Mouse (Mus musculus): ENCODE measurements around the gene 1700067K01Rik. TPM values are rescaled to one million over a fixed set of nuclear protein-coding genes. Genes with fewer than 3 reads are reported as not detected.

1700067K01Rik gene
- polyA plus RNA-seq, 1 experiment from 2014 or later = 1.0 TPM

DNA sequence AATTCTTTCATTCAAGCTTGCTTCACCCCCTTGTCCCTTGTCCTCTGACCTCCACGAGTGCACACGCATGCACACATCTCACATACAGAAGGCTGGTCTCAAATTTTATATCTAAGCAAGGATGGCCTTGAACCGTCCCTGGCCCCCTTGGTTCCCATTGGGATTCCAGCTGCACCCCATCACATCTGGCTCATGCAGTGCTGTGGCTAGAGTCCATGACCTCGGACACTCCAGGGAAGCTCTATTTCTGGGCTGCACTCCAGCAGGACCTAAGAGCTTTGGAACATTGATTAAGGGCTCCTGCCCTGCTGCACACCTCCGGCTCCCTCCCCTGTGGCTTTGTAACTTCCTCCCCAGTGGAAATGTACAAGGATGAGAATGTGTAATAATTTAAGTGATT lies 36.7 kb downstream of the 1700067K01Rik start:
- TF ChIP-seq CTCF (IDR thresholded peaks at IDR 0.05) (no peak), EP300 (IDR thresholded peaks at IDR 0.05) (no peak)
- Histone ChIP-seq H3K4me1 (ENCODE audit: insufficient read depth, low read depth, low read length) (peaks cover 4% of the 10 kb centered on the region; the same call in 1 of the 2 replicates), H3K36me3 (ENCODE audit: insufficient read depth, low read length) (no peaks in the 10 kb centered on the region), H3K9me3 (ENCODE audit: low read length) (no peaks in the 10 kb centered on the region), H3K9ac (replicated peaks; ENCODE audit: low read depth) (no peak overlapping the region), H3K4me3 (ENCODE audit: low read depth, low read length) (no peak overlapping the region), H3K27ac (ENCODE audit: low read length) (no peak overlapping the region), H3K4me2 (replicated peaks; ENCODE audit: low read depth, low read length) (no peak overlapping the region), H3K27me3 (replicated peaks; ENCODE audit: insufficient read depth, low read length) (no peaks in the 10 kb centered on the region)
- 48% methylated on average over 5 of the region's 5 CpGs for WGBS
- ATAC-seq (no peak), DNase-seq (ENCODE audit: low spot score) (no peak)

DNA sequence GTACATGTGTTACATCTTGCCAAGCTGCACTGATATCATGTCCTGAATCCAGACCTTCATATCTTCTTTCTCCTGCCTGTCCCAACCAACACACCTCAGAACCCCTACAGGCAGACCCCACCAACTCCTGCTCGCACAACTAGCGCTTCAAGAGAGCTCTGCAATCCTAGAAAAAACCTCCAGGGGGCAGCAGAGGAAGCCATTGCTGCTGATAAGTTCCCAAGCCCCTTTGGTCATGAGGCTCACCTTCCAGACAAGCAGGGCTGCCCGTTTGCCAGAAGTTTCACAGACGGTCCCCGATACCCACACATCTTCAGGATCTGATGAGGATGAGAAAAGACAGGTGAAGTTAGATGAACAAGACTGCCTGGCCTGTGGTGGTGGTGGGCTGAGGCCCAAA lies 37.7 kb downstream of the 1700067K01Rik start:
- Histone ChIP-seq H3K36me3 (ENCODE audit: insufficient read depth, low read length) (no peaks in the 10 kb centered on the region), H3K9me3 (ENCODE audit: low read length) (no peaks in the 10 kb centered on the region), H3K4me3 (ENCODE audit: low read depth, low read length) (no peak overlapping the region), H3K9ac (replicated peaks; ENCODE audit: low read depth) (no peak overlapping the region), H3K4me1 (ENCODE audit: insufficient read depth, low read depth, low read length) (peaks cover 4% of the 10 kb centered on the region; the same call in 1 of the 2 replicates), H3K27ac (ENCODE audit: low read length) (no peak overlapping the region), H3K27me3 (replicated peaks; ENCODE audit: insufficient read depth, low read length) (peaks cover 9% of the 10 kb centered on the region), H3K4me2 (replicated peaks; ENCODE audit: low read depth, low read length) (no peak overlapping the region)
- 7% methylated on average over 5 of the region's 5 CpGs for WGBS
- DNase-seq (ENCODE audit: low spot score) = peak; percentile 84
- ATAC-seq = 0 out of 2 replicates have a peak, but pooled peaks have one; percentile 6
- no peak for TF ChIP-seq EP300 (IDR thresholded peaks at IDR 0.05)
- TF ChIP-seq CTCF (IDR thresholded peaks at IDR 0.05) = peak; percentile 92

DNA sequence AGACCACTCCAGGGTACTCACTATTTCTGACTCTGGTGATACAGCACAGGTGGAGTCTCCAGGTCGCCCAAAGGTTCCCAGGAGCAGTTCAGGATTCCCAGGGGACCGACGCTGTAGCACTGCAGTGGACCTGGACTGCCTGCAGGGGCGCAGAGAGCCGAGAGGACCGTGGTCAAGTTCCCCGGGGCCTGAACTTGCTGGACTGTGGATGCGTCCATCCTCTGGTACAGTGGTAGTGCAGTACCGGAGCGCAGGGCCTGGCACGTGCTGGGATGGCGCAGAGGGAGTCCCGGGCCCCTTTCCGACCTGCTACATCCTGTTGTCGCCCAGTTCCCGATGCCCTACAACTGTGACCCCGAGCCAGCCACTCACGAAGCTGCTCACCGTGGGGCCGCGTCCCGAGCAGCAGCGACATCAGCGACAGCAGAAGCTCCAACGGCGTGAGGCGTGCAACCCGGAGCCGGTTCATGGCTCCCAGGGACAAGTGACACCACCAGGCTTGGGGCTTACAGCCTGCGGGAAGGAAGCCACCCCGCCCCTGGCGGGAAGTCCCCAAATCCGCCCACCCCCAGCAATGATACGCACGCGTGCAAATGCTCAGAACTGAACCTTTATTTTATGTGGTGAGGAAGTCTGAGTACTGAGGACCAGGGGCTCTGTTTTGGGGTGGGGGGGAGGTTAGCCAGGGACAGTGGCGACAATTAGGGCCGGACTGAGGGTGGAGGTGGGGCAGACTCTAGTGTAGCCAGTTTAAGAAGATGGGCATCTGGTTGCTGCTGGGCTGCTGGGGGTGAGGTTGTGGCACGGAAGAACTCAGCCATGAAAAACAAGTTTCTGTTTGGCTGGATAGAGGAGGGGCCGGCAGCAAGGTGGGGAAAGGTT lies 41.0 kb downstream of the 1700067K01Rik start, which contains the start of gene Il27ra:
Gene Il27ra, minus strand, starts transcription at position 524 of the 882 bp plus-strand sequence.
- Histone ChIP-seq H3K27me3 (replicated peaks; ENCODE audit: insufficient read depth, low read length) (peaks cover 24% of the 10 kb centered on the region), H3K9ac (replicated peaks; ENCODE audit: low read depth) (no peak within 1 kb of the TSS), H3K9me3 (ENCODE audit: low read length) (no peaks in the 10 kb centered on the region), H3K4me3 (ENCODE audit: low read depth, low read length) (peak within 1 kb of the TSS; percentile 24), H3K36me3 (ENCODE audit: insufficient read depth, low read length) (no peaks in the 10 kb centered on the region), H3K4me1 (ENCODE audit: insufficient read depth, low read depth, low read length) (peaks cover 4% of the 10 kb centered on the region; the same call in 1 of the 2 replicates), H3K27ac (ENCODE audit: low read length) (no peak within 1 kb of the TSS), H3K4me2 (replicated peaks; ENCODE audit: low read depth, low read length) (peak within 1 kb of the TSS; percentile 52)
- 3% methylated on average over 39 of the region's 40 CpGs for WGBS
- peak; percentile 85 for ATAC-seq
- DNase-seq (ENCODE audit: low spot score) = peak; percentile 82
- TF ChIP-seq CTCF (IDR thresholded peaks at IDR 0.05) = peak; percentile 89
- no peak for TF ChIP-seq EP300 (IDR thresholded peaks at IDR 0.05)

DNA sequence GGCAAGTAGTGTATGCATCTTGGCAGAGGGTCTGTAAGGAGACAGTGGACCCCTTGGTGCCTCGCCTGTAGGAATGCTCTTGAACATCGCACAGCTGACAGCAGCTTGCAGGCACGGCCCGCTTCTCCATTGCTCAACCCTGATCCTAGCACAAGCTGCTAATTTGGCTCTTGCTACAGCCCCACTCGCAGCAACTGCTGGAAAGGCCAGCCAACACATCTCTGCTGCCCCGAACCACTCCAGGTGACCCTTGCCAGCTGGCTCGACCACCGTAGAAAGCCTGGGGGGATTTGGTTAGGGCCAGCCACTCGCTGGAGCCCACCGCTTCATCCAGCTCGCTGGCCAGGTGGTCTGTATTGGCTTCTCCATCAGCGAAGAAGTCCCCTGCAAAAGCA lies 41.6 kb downstream of the 1700067K01Rik start:
- Histone ChIP-seq H3K27me3 (replicated peaks; ENCODE audit: insufficient read depth, low read length) (peaks cover 24% of the 10 kb centered on the region), H3K9ac (replicated peaks; ENCODE audit: low read depth) (no peak overlapping the region), H3K27ac (ENCODE audit: low read length) (no peak overlapping the region), H3K4me3 (ENCODE audit: low read depth, low read length) (no peak overlapping the region), H3K4me1 (ENCODE audit: insufficient read depth, low read depth, low read length) (peaks cover 4% of the 10 kb centered on the region; the same call in 1 of the 2 replicates), H3K36me3 (ENCODE audit: insufficient read depth, low read length) (no peaks in the 10 kb centered on the region), H3K9me3 (ENCODE audit: low read length) (no peaks in the 10 kb centered on the region), H3K4me2 (replicated peaks; ENCODE audit: low read depth, low read length) (peak overlapping the region; percentile 52; the same call in 1 of the 2 replicates)
- ATAC-seq (peak; percentile 66), DNase-seq (ENCODE audit: low spot score) (peak; percentile 70)
- TF ChIP-seq CTCF (IDR thresholded peaks at IDR 0.05) (no peak), EP300 (IDR thresholded peaks at IDR 0.05) (no peak)
- WGBS = 23% methylated on average over 12 of the region's 12 CpGs

DNA sequence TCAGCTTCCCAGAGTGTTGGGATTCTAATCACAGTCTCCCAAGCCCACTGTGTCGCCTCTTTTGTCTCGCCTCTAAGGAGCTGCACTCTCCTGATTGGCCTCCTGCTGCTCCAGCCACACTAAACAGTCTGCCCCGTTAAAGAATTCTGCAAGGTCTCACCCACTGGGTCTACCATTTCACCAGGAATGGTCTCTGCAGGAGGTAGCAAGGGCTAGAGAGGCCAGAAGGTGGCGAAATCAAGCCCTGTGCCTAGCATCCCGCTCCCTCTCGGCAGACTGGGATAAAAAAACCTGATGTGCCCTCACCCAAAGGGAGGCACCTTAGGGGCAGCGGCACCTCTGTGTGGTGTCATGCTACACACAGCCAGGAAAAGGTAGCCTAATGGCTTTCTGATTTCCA lies 42.8 kb downstream of the 1700067K01Rik start:
- Histone ChIP-seq H3K4me3 (ENCODE audit: low read depth, low read length) (no peak overlapping the region), H3K36me3 (ENCODE audit: insufficient read depth, low read length) (no peaks in the 10 kb centered on the region), H3K27ac (ENCODE audit: low read length) (no peak overlapping the region), H3K9me3 (ENCODE audit: low read length) (no peaks in the 10 kb centered on the region), H3K4me1 (ENCODE audit: insufficient read depth, low read depth, low read length) (peaks cover 4% of the 10 kb centered on the region; the same call in 1 of the 2 replicates), H3K4me2 (replicated peaks; ENCODE audit: low read depth, low read length) (no peak overlapping the region), H3K9ac (replicated peaks; ENCODE audit: low read depth) (no peak overlapping the region), H3K27me3 (replicated peaks; ENCODE audit: insufficient read depth, low read length) (peaks cover 24% of the 10 kb centered on the region)
- 13% methylated on average over 7 of the region's 7 CpGs for WGBS
- ATAC-seq = no peak
- TF ChIP-seq CTCF (IDR thresholded peaks at IDR 0.05) (peak; percentile 23), EP300 (IDR thresholded peaks at IDR 0.05) (no peak)
- no peak for DNase-seq (ENCODE audit: low spot score)

DNA sequence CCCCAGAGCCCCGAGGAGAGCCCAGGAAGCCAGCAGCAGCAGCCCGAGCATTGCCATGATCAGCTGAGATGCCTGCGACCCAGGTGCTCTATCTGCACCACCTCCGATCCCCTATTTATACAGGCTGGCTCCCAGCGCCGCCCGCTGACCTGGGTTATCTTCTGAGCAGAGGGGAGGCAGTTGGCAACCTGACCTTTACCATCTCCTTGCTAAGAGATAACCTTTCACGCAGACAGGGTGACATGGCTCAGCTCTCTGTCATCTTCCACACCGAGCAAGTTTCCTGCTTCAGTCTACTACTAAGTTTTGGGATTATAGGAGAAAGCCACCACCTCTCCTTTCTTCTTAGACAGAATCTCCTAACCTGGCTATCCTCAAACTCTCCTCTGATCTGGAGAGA lies 43.6 kb downstream of the 1700067K01Rik start, which contains the start of gene Rln3:
Gene Rln3, minus strand, starts transcription at position 101 of the 400 bp plus-strand sequence.
- Histone ChIP-seq H3K4me3 (ENCODE audit: low read depth, low read length) (no peak within 1 kb of the TSS), H3K9ac (replicated peaks; ENCODE audit: low read depth) (no peak within 1 kb of the TSS), H3K4me1 (ENCODE audit: insufficient read depth, low read depth, low read length) (peaks cover 4% of the 10 kb centered on the region; the same call in 1 of the 2 replicates), H3K36me3 (ENCODE audit: insufficient read depth, low read length) (no peaks in the 10 kb centered on the region), H3K9me3 (ENCODE audit: low read length) (no peaks in the 10 kb centered on the region), H3K4me2 (replicated peaks; ENCODE audit: low read depth, low read length) (no peak within 1 kb of the TSS), H3K27ac (ENCODE audit: low read length) (no peak within 1 kb of the TSS), H3K27me3 (replicated peaks; ENCODE audit: insufficient read depth, low read length) (peaks cover 24% of the 10 kb centered on the region)
- TF ChIP-seq EP300 (IDR thresholded peaks at IDR 0.05) (no peak), CTCF (IDR thresholded peaks at IDR 0.05) (no peak)
- no peak for DNase-seq (ENCODE audit: low spot score)
- no peak for ATAC-seq
- 8% methylated on average over 9 of the region's 9 CpGs for WGBS

All from lung, postnatal 0 days (tissue).